Comparison of ENCODE assay signal across 10 mouse cellular contexts in the genomic region with DNA sequence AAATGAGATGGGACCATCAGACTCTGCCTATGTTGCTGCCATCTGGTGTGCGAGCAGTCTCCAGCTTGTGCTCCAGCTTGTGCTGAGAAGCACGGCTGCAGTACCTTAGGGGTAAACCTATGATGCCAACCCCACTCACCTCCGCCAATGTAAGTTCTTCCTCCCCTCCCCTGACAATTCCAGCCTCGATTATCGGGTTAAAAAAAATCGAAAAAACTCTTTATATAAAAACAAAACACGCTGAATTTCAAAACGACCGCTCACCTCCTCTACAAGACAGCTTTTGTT. TPM values are rescaled to one million over a fixed set of nuclear protein-coding genes. Genes with fewer than 3 reads are reported as not detected.
A peak's percentile ranks its signal among the peaks of the same experiment; 100 is the strongest.
DNase-seq lines count a peak whose midpoint lies in the region; ATAC-seq and TF ChIP-seq lines count a peak whose summit lies in the region.
"Had no signal": no experiment of that assay in that cellular context is flagged by ENCODE, and none has a peak within 500 bp of the region (broad histone marks: within the 10 kb centered on the region; RNA-seq: fewer than 3 reads in every experiment).

No protein-coding gene starts in this region.

- no peak overlapping the region for H3K9ac ChIP-seq in forebrain, postnatal 0 days
- peak overlapping the region; percentile 62 for H3K9ac ChIP-seq in limb, embryonic 14.5 days (ENCODE audit: low read depth, low read length, severe bottlenecking)

- no peaks in the 10 kb centered on the region for H3K9me3 ChIP-seq in forebrain, postnatal 0 days (ENCODE audit: low read length)
- no peaks in the 10 kb centered on the region for H3K9me3 ChIP-seq in limb, embryonic 14.5 days (ENCODE audit: control insufficient read depth, low read length)

- H3K4me3 ChIP-seq in cortical plate, adult 2 months (ENCODE audit: insufficient read depth, low read length), result no peak overlapping the region
- no peak overlapping the region for H3K4me3 ChIP-seq in forebrain, postnatal 0 days (ENCODE audit: low read depth, low read length)
- H3K4me3 ChIP-seq in limb, embryonic 14.5 days (replicated peaks; ENCODE audit: low read length), result peak overlapping the region; percentile 39

- no peak for TF ChIP-seq POLR2A in cortical plate, adult 2 months (IDR thresholded peaks at IDR 0.05; ENCODE audit: extremely low read depth, insufficient read depth, low read length)
- 0 out of 2 replicates have a peak, but pooled peaks have one; percentile 8 for TF ChIP-seq POLR2A in limb, embryonic 14.5 days (IDR thresholded peaks at IDR 0.05; ENCODE audit: borderline replicate concordance, extremely low read depth, insufficient read depth, insufficient read length)

- 0 out of 2 replicates have a peak, but pooled peaks have one; percentile 26 for TF ChIP-seq CTCF in cortical plate, adult 2 months (IDR thresholded peaks at IDR 0.05; ENCODE audit: extremely low read depth, insufficient read depth, low read length)
- TF ChIP-seq CTCF in forebrain, postnatal 0 days (IDR thresholded peaks at IDR 0.05; ENCODE audit: low read depth), result peak; percentile 58

- H3K27me3 ChIP-seq in forebrain, postnatal 0 days (ENCODE audit: insufficient read depth, low read length), result peaks cover 84% of the 10 kb centered on the region
- peaks cover 44% of the 10 kb centered on the region; the same call in 1 of the 2 replicates for H3K27me3 ChIP-seq in limb, embryonic 14.5 days (ENCODE audit: control insufficient read depth, insufficient read depth, low read length)

- no peaks in the 10 kb centered on the region for H3K4me1 ChIP-seq in cortical plate, adult 2 months (ENCODE audit: control insufficient read depth, insufficient read depth, low read length)
- H3K4me1 ChIP-seq in forebrain, postnatal 0 days (ENCODE audit: insufficient read depth), result no peaks in the 10 kb centered on the region
- peaks cover 23% of the 10 kb centered on the region; the same call in 1 of the 2 replicates for H3K4me1 ChIP-seq in limb, embryonic 14.5 days (ENCODE audit: control insufficient read depth, insufficient read depth, low read length)

- peak; percentile 41 to 56 for DNase-seq in kidney, postnatal 4 days
- DNase-seq in kidney, adult 8-10 months, result no peak
- peak; percentile 78 for DNase-seq in forebrain, postnatal 0 days
- DNase-seq in limb, embryonic 14.5 days (ENCODE audit: low spot score), result no peak
- DNase-seq in retina, postnatal 1 day, result no peak
- DNase-seq in layer of hippocampus, postnatal 10 days (ENCODE audit: low spot score in 2 of 2), result no peak
- DNase-seq: cerebellum, adult 18-20 months had no signal

- H3K36me3 ChIP-seq in forebrain, postnatal 0 days (ENCODE audit: insufficient read depth), result no peaks in the 10 kb centered on the region
- H3K36me3 ChIP-seq in limb, embryonic 14.5 days (ENCODE audit: control insufficient read depth, insufficient read depth, low read length), result no peaks in the 10 kb centered on the region

- ATAC-seq in forebrain, postnatal 0 days, result peak; percentile 76; the same call in 1 of the 2 replicates
- ATAC-seq in limb, embryonic 14.5 days (ENCODE audit: low FRiP score, low read depth), result no peak
- no peak for ATAC-seq in CD4-positive, CD25-positive, alpha-beta regulatory T cell, adult 4 months

- WGBS in forebrain, postnatal 0 days, result 2% methylated on average over 9 of the region's 9 CpGs
- WGBS in limb, embryonic 14.5 days, result 4% methylated on average over 9 of the region's 9 CpGs

- H3K27ac ChIP-seq in cortical plate, adult 2 months (ENCODE audit: insufficient read depth, low read length), result no peak overlapping the region
- H3K27ac ChIP-seq in forebrain, postnatal 0 days (ENCODE audit: low read depth, low read length), result no peak overlapping the region
- peak overlapping the region; percentile 68 for H3K27ac ChIP-seq in limb, embryonic 14.5 days (replicated peaks; ENCODE audit: low read depth, low read length)

- no peak overlapping the region for H3K4me2 ChIP-seq in forebrain, postnatal 0 days (ENCODE audit: low read depth)
- peak overlapping the region; percentile 85 for H3K4me2 ChIP-seq in limb, embryonic 14.5 days (replicated peaks; ENCODE audit: low read depth, low read length, severe bottlenecking)

RNA-seq across cellular contexts. Expression of a gene that starts 12.6 kb away (rescaled TPM):
- polyA plus RNA-seq in cortical plate, adult 2 months (2012; rRNA removed), result not detected in 2 replicates
- total RNA-seq in forebrain, postnatal 0 days (2014; rRNA removed), result not detected in 2 replicates
- not detected in 2 replicates for polyA plus RNA-seq in forebrain, postnatal 0 days (2015; fragmentation: Nextera tagmentation; extraction: Ambion mirVana)
- polyA plus RNA-seq in limb, embryonic 14.5 days (2012; rRNA removed), result 33.4 and 36.2 TPM in 2 replicates
- 9.8 and 13.5 TPM in 2 replicates for polyA plus RNA-seq in limb, embryonic 14.5 days (2014; fragmentation: Nextera tagmentation; extraction: Ambion mirVana)
- polyA plus RNA-seq in CD4-positive, CD25-positive, alpha-beta regulatory T cell, adult 4 months (2017; shearing (Covaris generic)), result not detected
- total RNA-seq in layer of hippocampus, postnatal 10 days (2021), result not detected
- total RNA-seq: megakaryocyte-erythroid progenitor cell, adult 5-6 weeks had no signal

Comparison
In these comparisons a context has a peak if more than half of its experiments do, and no peak if none do; other contexts are left out.
1. DNase-seq: peak in kidney, postnatal 4 days (2 of 2) and forebrain, postnatal 0 days (single experiment); none in kidney, adult 8-10 months (0 of 2), limb, embryonic 14.5 days (single experiment), retina, postnatal 1 day (single experiment) and layer of hippocampus, postnatal 10 days (0 of 2).
2. RNA of a gene that starts 12.6 kb away (polyA plus RNA-seq): 9.8 to 36.2 TPM in limb, embryonic 14.5 days; not detected in cortical plate, adult 2 months, not detected in forebrain, postnatal 0 days and not detected in CD4-positive, CD25-positive, alpha-beta regulatory T cell, adult 4 months; every median in the first group is over 10 times any median in the second.